ENCODE assay signal across 10 mouse cellular contexts in the genomic region with DNA sequence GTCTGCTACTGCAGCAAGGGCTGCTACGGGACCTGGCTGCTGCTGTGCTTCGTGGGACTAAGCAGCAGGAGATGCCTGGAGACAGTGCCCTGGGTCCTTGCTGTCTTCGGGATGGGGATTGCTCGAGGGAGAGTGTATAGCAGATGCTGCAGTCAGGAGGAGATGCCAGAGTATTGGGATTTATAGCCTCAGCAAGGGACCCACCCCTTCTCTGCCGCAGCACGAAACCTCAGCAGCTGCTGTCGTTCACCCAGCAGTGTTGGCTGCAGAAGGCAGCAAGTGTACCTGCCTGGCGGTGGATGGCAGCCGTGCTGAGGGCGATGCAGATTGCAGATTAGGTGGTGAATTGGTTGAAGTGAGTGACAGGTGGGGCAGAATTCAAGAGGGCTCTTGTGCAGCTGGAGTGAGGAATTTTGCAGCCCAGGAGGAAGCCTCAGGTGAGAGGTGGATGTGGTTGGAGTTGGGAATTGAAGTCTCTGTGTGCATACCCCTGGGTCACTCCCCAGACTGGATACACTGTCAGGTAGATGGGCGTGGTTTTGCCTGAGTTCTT. TPM values are rescaled to one million over a fixed set of nuclear protein-coding genes. Genes with fewer than 3 reads are reported as not detected.
A peak's percentile ranks its signal among the peaks of the same experiment; 100 is the strongest.
DNase-seq lines count a peak whose midpoint lies in the region; ATAC-seq lines count a peak whose summit lies in the region.
"Had no signal": no experiment of that assay in that cellular context is flagged by ENCODE, and none has a peak within 500 bp of the region (broad histone marks: within the 10 kb centered on the region; RNA-seq: fewer than 3 reads in every experiment).

No protein-coding gene starts in this region.

- peaks cover 36% of the 10 kb centered on the region for H3K4me1 ChIP-seq in kidney, embryonic 15.5 days
- H3K4me1 ChIP-seq in embryonic facial prominence, embryonic 15.5 days = 0 out of 2 replicates have a peak, but pooled peaks cover 13% of the 10 kb centered on the region
- H3K4me1 ChIP-seq in midbrain, embryonic 16.5 days (ENCODE audit: control insufficient read depth, insufficient read depth, low read length) = peaks cover 25% of the 10 kb centered on the region

- peaks cover 67% of the 10 kb centered on the region for H3K36me3 ChIP-seq in kidney, embryonic 15.5 days
- H3K36me3 ChIP-seq in embryonic facial prominence, embryonic 15.5 days = peaks cover 34% of the 10 kb centered on the region
- H3K36me3 ChIP-seq in midbrain, embryonic 16.5 days (ENCODE audit: control insufficient read depth, insufficient read depth, low read length) = peaks cover 7% of the 10 kb centered on the region; the same call in 1 of the 2 replicates

- H3K9me3 ChIP-seq in kidney, embryonic 15.5 days (replicated peaks) = no peaks in the 10 kb centered on the region
- no peaks in the 10 kb centered on the region for H3K9me3 ChIP-seq in embryonic facial prominence, embryonic 15.5 days (replicated peaks)
- no peaks in the 10 kb centered on the region for H3K9me3 ChIP-seq in midbrain, embryonic 16.5 days (replicated peaks; ENCODE audit: control insufficient read depth, low read length, poor library complexity, severe bottlenecking)
- H3K9me3 ChIP-seq: heart, embryonic 15.5 days had no signal

- H3K4me2 ChIP-seq in kidney, embryonic 15.5 days = no peak overlapping the region
- no peak overlapping the region for H3K4me2 ChIP-seq in embryonic facial prominence, embryonic 15.5 days (replicated peaks)
- no peak overlapping the region for H3K4me2 ChIP-seq in midbrain, embryonic 16.5 days (ENCODE audit: low read length)
- H3K4me2 ChIP-seq: heart, embryonic 15.5 days; lung, embryonic 14.5 days had no signal

- peak overlapping the region; percentile 61 for H3K27ac ChIP-seq in kidney, embryonic 15.5 days
- 0 out of 2 replicates have a peak overlapping the region, but pooled peaks have one; percentile 44 for H3K27ac ChIP-seq in embryonic facial prominence, embryonic 15.5 days (replicated peaks)
- no peak overlapping the region for H3K27ac ChIP-seq in midbrain, embryonic 16.5 days (ENCODE audit: low read length)
- H3K27ac ChIP-seq: heart, embryonic 15.5 days had no signal

- DNase-seq in kidney, postnatal 14 days = no peak
- DNase-seq in MN1 (ENCODE audit: low spot score) = peak; percentile 44
- DNase-seq in right cerebral cortex, postnatal 4 days = no peak
- DNase-seq in thymus, postnatal 4 days = no peak
- DNase-seq: lung, embryonic 14.5 days had no signal

- ATAC-seq in kidney, embryonic 15.5 days (replicated peaks; ENCODE audit: low FRiP score) = no peak
- ATAC-seq in embryonic facial prominence, embryonic 15.5 days (ENCODE audit: insufficient number of reproducible peaks, low FRiP score, low TSS enrichment, low read depth) = no peak
- no peak for ATAC-seq in midbrain, embryonic 16.5 days
- ATAC-seq: activated CD4-positive, CD25-positive, alpha-beta regulatory T cell, adult 4 months had no signal

- no peaks in the 10 kb centered on the region for H3K27me3 ChIP-seq in kidney, embryonic 15.5 days
- H3K27me3 ChIP-seq in embryonic facial prominence, embryonic 15.5 days = no peaks in the 10 kb centered on the region
- H3K27me3 ChIP-seq in midbrain, embryonic 16.5 days (ENCODE audit: control insufficient read depth, insufficient read depth, low read depth, low read length) = no peaks in the 10 kb centered on the region
- H3K27me3 ChIP-seq: heart, embryonic 15.5 days had no signal

- no peak overlapping the region for H3K4me3 ChIP-seq in kidney, embryonic 15.5 days (replicated peaks)
- no peak overlapping the region for H3K4me3 ChIP-seq in embryonic facial prominence, embryonic 15.5 days (replicated peaks)
- no peak overlapping the region for H3K4me3 ChIP-seq in midbrain, embryonic 16.5 days (ENCODE audit: low read depth, low read length)
- H3K4me3 ChIP-seq: heart, embryonic 15.5 days had no signal

- H3K9ac ChIP-seq in kidney, embryonic 15.5 days = no peak overlapping the region
- H3K9ac ChIP-seq in embryonic facial prominence, embryonic 15.5 days = no peak overlapping the region
- H3K9ac ChIP-seq in midbrain, embryonic 16.5 days (ENCODE audit: low read depth, low read length) = peak overlapping the region; percentile 27; the same call in 1 of the 2 replicates
- H3K9ac ChIP-seq: heart, embryonic 15.5 days; lung, embryonic 14.5 days had no signal

- WGBS in kidney, embryonic 15.5 days = 44% methylated on average over 11 of the region's 11 CpGs
- 79% methylated on average over 11 of the region's 11 CpGs for WGBS in embryonic facial prominence, embryonic 15.5 days
- 76% methylated on average over 11 of the region's 11 CpGs for WGBS in midbrain, embryonic 16.5 days

RNA-seq across cellular contexts. Expression of a gene that starts 24.3 kb away (rescaled TPM):
- polyA plus RNA-seq in kidney, embryonic 15.5 days (2015; fragmentation: Nextera tagmentation; extraction: Ambion mirVana) = 38.6 and 40.0 TPM in 2 replicates
- polyA plus RNA-seq in embryonic facial prominence, embryonic 15.5 days (2015; fragmentation: Nextera tagmentation; extraction: Ambion mirVana) = 34.7 and 36.2 TPM in 2 replicates
- 48.7 and 54.1 TPM in 2 replicates for polyA plus RNA-seq in midbrain, embryonic 16.5 days (2015; fragmentation: Nextera tagmentation; extraction: Ambion mirVana)
